Mouse (Mus musculus): ENCODE measurements around the gene Gm3685. TPM values are rescaled to one million over a fixed set of nuclear protein-coding genes. Genes with fewer than 3 reads are reported as not detected.

The Gm3685 gene
- 0.09 and 0.13 TPM in 2 replicates for polyA plus RNA-seq (2012; rRNA removed)

DNA sequence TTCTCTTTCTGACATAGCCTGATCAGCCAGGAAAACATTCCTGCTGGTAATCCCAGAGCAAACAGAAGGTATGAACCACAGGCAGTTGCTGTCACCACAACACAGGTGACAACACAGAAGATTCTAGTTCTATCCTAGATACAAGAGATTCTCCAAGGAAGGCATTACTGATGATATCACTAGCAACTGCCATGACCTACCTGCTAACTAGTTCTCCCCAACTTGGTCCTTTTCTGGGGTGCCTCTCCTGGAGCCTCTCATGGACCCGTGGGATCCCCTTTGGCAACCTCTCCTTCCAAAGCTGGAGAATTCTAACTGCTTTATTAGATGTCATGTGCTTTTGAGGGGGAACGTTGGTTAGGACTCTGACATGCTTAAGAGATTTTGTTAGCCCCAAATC, at the start of gene Gm3685:
Gene Gm3685 (minus strand): TSS at position 101 of the 400 bp plus-strand sequence.

GRCm38 (mm10) chr14:7026781-7027749, 17.7 kb downstream of the Gm3685 start, which contains the start of gene Gm10406:
Gene Gm10406, minus strand, starts transcription at chr14:7027449.

Other genes with a start within 250 kb of the Gm3685 start
- not detected in 2 replicates for gene Gm3642, start 204.7 kb downstream of the Gm3685 start, polyA plus RNA-seq (2012; rRNA removed)
- gene Gm3667, start 155.0 kb downstream of the Gm3685 start, polyA plus RNA-seq (2012; rRNA removed): 15.5 and 16.8 TPM in 2 replicates
- not detected in 2 replicates for gene Gm6356, start 71.2 kb downstream of the Gm3685 start, polyA plus RNA-seq (2012; rRNA removed)
- 10.9 and 11.4 TPM in 2 replicates for gene Gm10406, start 17.5 kb downstream of the Gm3685 start, polyA plus RNA-seq (2012; rRNA removed)
- gene Gm3696, start 55.7 kb upstream of the Gm3685 start, polyA plus RNA-seq (2012; rRNA removed): 10.8 and 11.0 TPM in 2 replicates
- gene Gm6676, start 80.4 kb upstream of the Gm3685 start, polyA plus RNA-seq (2012; rRNA removed): 0.04 TPM in 2 replicates
- 9.6 and 10.6 TPM in 2 replicates for gene Gm3512, start 129.6 kb upstream of the Gm3685 start, polyA plus RNA-seq (2012; rRNA removed)
- gene Gm16434, start 149.6 kb upstream of the Gm3685 start, polyA plus RNA-seq (2012; rRNA removed): 0.04 TPM in 2 replicates
- gene Gm3727, start 219.7 kb upstream of the Gm3685 start, polyA plus RNA-seq (2012; rRNA removed): not detected in 2 replicates